Mouse (Mus musculus) lung, postnatal 4 days (tissue): ENCODE measurements around the gene Klhl33.
A peak's percentile ranks its signal among the peaks of the same experiment; 100 is the strongest.
"Not testable (repeated sequence)": the region's sequence is repeated elsewhere in the genome, so short reads cannot be mapped to it uniquely, and the experiment has no call there.

Source experiments
- DNase-seq, 2 experiments: peaks; one replicate each; pipeline ENCODE4 v3.0.0; 2021

Klhl33 gene

GRCm38 (mm10) chr14:50903973-50904827 is 6.9 kb upstream of the Klhl33 start:
- DNase-seq: peak; percentile 35 to 48

GRCm38 (mm10) chr14:50897992-50898391 is 685 bp upstream of the Klhl33 start:
- DNase-seq: not testable (repeated sequence)

- DNase-seq: peak in 1 of 2 experiments; percentile 12
Observed at GRCm38 (mm10) chr14:50896747-50897373, 447 bp downstream of the Klhl33 start.

- peak; percentile 49 to 51 for DNase-seq
Observed at GRCm38 (mm10) chr14:50895985-50896746, 1.1 kb downstream of the Klhl33 start.

- DNase-seq: no peak
Observed at GRCm38 (mm10) chr14:50895407-50895806, 1.9 kb downstream of the Klhl33 start.

GRCm38 (mm10) chr14:50892541-50893459 is 4.5 kb downstream of the Klhl33 start:
- peak; percentile 45 to 59 for DNase-seq

GRCm38 (mm10) chr14:50892091-50892490 is 5.2 kb downstream of the Klhl33 start:
- DNase-seq: no peak

- no peak for DNase-seq
Observed at GRCm38 (mm10) chr14:50891621-50892020, 5.7 kb downstream of the Klhl33 start.

- no peak for DNase-seq
Observed at GRCm38 (mm10) chr14:50876236-50876950, 20.9 kb downstream of the Klhl33 start.

- DNase-seq: no peak
Observed at GRCm38 (mm10) chr14:50875591-50876230, 21.6 kb downstream of the Klhl33 start.

GRCm38 (mm10) chr14:50875175-50875574 is 22.1 kb downstream of the Klhl33 start:
- no peak for DNase-seq

- DNase-seq: no peak
Observed at GRCm38 (mm10) chr14:50871284-50871683, 26.0 kb downstream of the Klhl33 start.

- DNase-seq: peak; percentile 39 to 52
Observed at GRCm38 (mm10) chr14:50870805-50871143, 26.5 kb downstream of the Klhl33 start.

GRCm38 (mm10) chr14:50869889-50870804 is 27.2 kb downstream of the Klhl33 start, which contains the start of gene Tep1:
TSS of gene Tep1 (minus strand) at chr14:50870560.
- DNase-seq: peak; percentile 83 to 84

- DNase-seq: no peak
Observed at GRCm38 (mm10) chr14:50868656-50869055, 28.7 kb downstream of the Klhl33 start.

GRCm38 (mm10) chr14:50868211-50868610 is 29.1 kb downstream of the Klhl33 start:
- no peak for DNase-seq

- no peak for DNase-seq
Observed at GRCm38 (mm10) chr14:50866966-50867365, 30.3 kb downstream of the Klhl33 start.

- not testable (repeated sequence) for DNase-seq
Observed at GRCm38 (mm10) chr14:50865005-50865404, 32.3 kb downstream of the Klhl33 start.

GRCm38 (mm10) chr14:50862641-50863040 is 34.7 kb downstream of the Klhl33 start:
- no peak for DNase-seq

GRCm38 (mm10) chr14:50855788-50856187 is 41.5 kb downstream of the Klhl33 start:
- no peak for DNase-seq
